Mouse (Mus musculus) heart, adult 2 months (tissue): ENCODE measurements around the gene Golga4.

ENCODE experiments used
- CTCF ChIP-seq: fragments of 200-600 bp; IDR thresholded peaks from 2 replicates; pipeline ENCODE4 v1.8.1; 2022; ENCODE audit warnings: antibody characterized with exemption, mild to moderate bottlenecking, moderate library complexity
- POLR2A ChIP-seq: fragments of 200-500 bp; IDR thresholded peaks from 2 replicates; pipeline ENCODE4 v1.6.1; 2011; ENCODE audit warnings: mild to moderate bottlenecking, low read depth, low read length, control low read depth; ENCODE audit not compliant: insufficient read depth

DNA sequence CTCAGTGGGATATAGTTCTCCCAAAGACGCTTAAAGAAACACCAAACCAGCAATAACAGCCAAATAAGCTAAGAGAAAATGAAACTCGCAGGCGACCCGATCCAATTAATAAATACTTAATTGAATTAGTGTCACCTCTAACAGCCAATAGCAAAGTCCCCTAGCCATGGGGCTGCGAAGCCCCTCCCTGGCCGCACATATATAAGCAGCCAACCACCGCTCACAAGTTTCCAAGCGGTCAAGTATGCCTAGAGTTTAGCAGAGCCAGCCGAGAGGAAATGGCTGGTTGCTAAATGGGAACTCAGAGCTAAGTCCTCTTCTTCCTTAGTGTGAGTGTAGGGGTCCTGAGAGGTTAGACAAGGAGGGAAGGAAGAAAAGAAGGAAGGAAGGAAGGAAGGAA lies 28.1 kb upstream of the Golga4 start, which contains the start of gene Eomes:
- TF ChIP-seq POLR2A (no peak), CTCF (no peak)
